Mouse (Mus musculus) lung, embryonic 14.5 days (tissue): ENCODE measurements around the gene Plaur. TPM values are rescaled to one million over a fixed set of nuclear protein-coding genes. Genes with fewer than 3 reads are reported as not detected.
"Not testable (repeated sequence)": the region's sequence is repeated elsewhere in the genome, so short reads cannot be mapped to it uniquely, and the experiment has no call there.

Source experiments
- ATAC-seq: fragments of 200-750 bp; cut with Nextera tagmentation; 2 replicates; pipeline ENCODE4 v1.8.0; 2017; ENCODE audit warnings: mild to moderate bottlenecking, moderate TSS enrichment, moderate library complexity; ENCODE audit not compliant: insufficient read depth
- DNase-seq: peaks from one replicate; pipeline ENCODE4 v3.0.0-alpha.2; 2015
- H3K27ac ChIP-seq: fragments of 300-500 bp; sonication (generic); 2 replicates; pipeline ENCODE4 v1.5.1; 2014; ENCODE audit warnings: low read depth, mild to moderate bottlenecking, moderate library complexity
- H3K27me3 ChIP-seq: fragments of 300-500 bp; sonication (generic); 2 replicates; pipeline ENCODE4 v1.6.1; 2014; ENCODE audit warnings: low read length, control low read depth; ENCODE audit not compliant: insufficient read depth
- H3K36me3 ChIP-seq: fragments of 300-500 bp; sonication (generic); 2 replicates; pipeline ENCODE4 v1.6.1; 2014; ENCODE audit warnings: control low read depth; ENCODE audit not compliant: insufficient read depth
- H3K4me1 ChIP-seq: fragments of 300-500 bp; sonication (generic); 2 replicates; pipeline ENCODE4 v1.6.1; 2014; ENCODE audit warnings: antibody characterized with exemption, control low read depth; ENCODE audit not compliant: insufficient read depth
- H3K4me2 ChIP-seq: fragments of 300-500 bp; sonication (generic); 2 replicates; pipeline ENCODE4 v1.6.1; 2014; ENCODE audit warnings: mild to moderate bottlenecking
- H3K4me3 ChIP-seq: fragments of 300-500 bp; sonication (generic); 2 replicates; pipeline ENCODE4 v1.5.1; 2014; ENCODE audit warnings: low read depth, low read length
- H3K9ac ChIP-seq: fragments of 300-500 bp; sonication (generic); 2 replicates; pipeline ENCODE4 v1.6.1; 2014
- H3K9me3 ChIP-seq: fragments of 300-500 bp; sonication (generic); 2 replicates; pipeline ENCODE4 v1.6.1; 2016; ENCODE audit warnings: low read depth, low read length, control low read depth
- CTCF ChIP-seq: IDR thresholded peaks from 2 replicates; pipeline ENCODE4 v1.5.1; 2016; ENCODE audit warnings: antibody characterized with exemption, low read depth
- WGBS: fragments of 180-500 bp; shearing (Covaris S2); extraction: QIAGEN DNeasy Blood & Tissue Kit; methylation state at CpG from one replicate; pipeline ENCODE4 v1.1.7; 2014; 5-methylcytosine and 5-hydroxymethylcytosine counted together
- polyA plus RNA-seq: library from polyadenylated mRNA; unstranded; fragments of >200 nt; fragmentation: Nextera tagmentation; extraction: Ambion mirVana; gene quantifications from 2 replicates; pipeline ENCODE4 v1.2.1, GENCODE M21; 2014

Plaur gene
- polyA plus RNA-seq, 1 experiment from 2014 or later, result 18.1 TPM

- no peak for ATAC-seq
- 92% methylated on average over 2 of the region's 2 CpGs for WGBS
- H3K4me2 ChIP-seq, result no peak overlapping the region
These were observed 17.4 kb downstream of the Plaur start for GRCm38 (mm10) chr7:24479685-24480084.

GRCm38 (mm10) chr7:24480121-24480941 lies 18.0 kb downstream of the Plaur start:
- ATAC-seq, result no peak
- 43% methylated on average over 18 of the region's 18 CpGs for WGBS
- Histone ChIP-seq H3K27ac (no peak overlapping the region), H3K36me3 (no peaks in the 10 kb centered on the region), H3K27me3 (peaks cover 29% of the 10 kb centered on the region), H3K4me1 (no peaks in the 10 kb centered on the region; the same call in 1 of the 2 replicates), H3K4me2 (peak overlapping the region; percentile 7; the same call in 1 of the 2 replicates), H3K9me3 (no peaks in the 10 kb centered on the region), H3K4me3 (no peak overlapping the region), H3K9ac (no peak overlapping the region)
- TF ChIP-seq CTCF, result no peak
- DNase-seq, result no peak

More at GRCm38 (mm10) chr7:24479685-24480084, 17.4 kb downstream of the Plaur start:
- peaks cover 29% of the 10 kb centered on the region for H3K27me3 ChIP-seq
- H3K4me3 ChIP-seq, result no peak overlapping the region
- TF ChIP-seq CTCF, result no peak
- 0 out of 2 replicates have a peak, but pooled peaks cover 4% of the 10 kb centered on the region for H3K36me3 ChIP-seq
- H3K27ac ChIP-seq, result no peak overlapping the region
- H3K9me3 ChIP-seq, result no peaks in the 10 kb centered on the region
- H3K4me1 ChIP-seq, result no peaks in the 10 kb centered on the region; the same call in 1 of the 2 replicates
- no peak overlapping the region for H3K9ac ChIP-seq
- no peak for DNase-seq

DNA sequence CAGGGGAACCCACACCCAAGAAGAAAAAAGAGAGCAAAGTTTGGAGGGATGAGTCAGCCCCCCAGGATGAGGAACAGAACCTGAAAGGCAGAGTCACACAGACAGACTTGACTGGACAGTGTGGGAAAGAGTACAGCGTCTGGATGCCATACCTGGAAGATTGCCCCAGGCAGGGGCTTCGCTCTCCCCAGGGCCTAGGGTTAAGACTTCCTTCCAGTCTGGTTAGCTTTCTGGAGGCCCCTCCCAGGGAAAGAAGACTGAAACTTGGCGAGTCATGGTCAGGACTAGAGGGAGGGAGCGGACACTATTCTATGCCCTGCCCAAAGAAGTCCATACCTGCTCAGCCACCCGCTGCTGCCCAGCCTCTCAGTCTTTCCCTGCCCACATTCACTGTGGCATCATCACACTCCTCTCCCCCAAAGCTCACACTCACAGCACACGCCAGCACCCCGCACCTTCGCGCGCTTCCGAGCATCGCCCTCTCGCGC lies 18.7 kb downstream of the Plaur start:
- peak; percentile 23 for ATAC-seq
- WGBS, result 12% methylated on average over 14 of the region's 14 CpGs
- H3K4me3 ChIP-seq, result peak overlapping the region; percentile 60
- no peaks in the 10 kb centered on the region for H3K9me3 ChIP-seq
- H3K4me2 ChIP-seq, result peak overlapping the region; percentile 98
- H3K36me3 ChIP-seq, result no peaks in the 10 kb centered on the region
- no peak overlapping the region for H3K27ac ChIP-seq
- no peak for TF ChIP-seq CTCF
- H3K27me3 ChIP-seq, result peaks cover 29% of the 10 kb centered on the region
- H3K4me1 ChIP-seq, result no peaks in the 10 kb centered on the region; the same call in 1 of the 2 replicates
- no peak overlapping the region; the same call in 1 of the 2 replicates for H3K9ac ChIP-seq
- DNase-seq, result no peak

GRCm38 (mm10) chr7:24481474-24482207 lies 19.4 kb downstream of the Plaur start, which contains the start of gene Cadm4:
TSS of gene Cadm4 (plus strand) at chr7:24482023.
- Histone ChIP-seq H3K36me3 (no peaks in the 10 kb centered on the region), H3K4me1 (no peaks in the 10 kb centered on the region; the same call in 1 of the 2 replicates), H3K4me3 (peak within 1 kb of the TSS; percentile 60), H3K27me3 (peaks cover 29% of the 10 kb centered on the region), H3K27ac (no peak within 1 kb of the TSS), H3K9me3 (no peaks in the 10 kb centered on the region), H3K4me2 (peak within 1 kb of the TSS; percentile 98), H3K9ac (peak within 1 kb of the TSS; percentile 52)
- WGBS, result under 1% methylated on average over 71 of the region's 83 CpGs
- peak; percentile 79 for ATAC-seq
- peak; percentile 88 for DNase-seq
- no peak for TF ChIP-seq CTCF

- no peak for TF ChIP-seq CTCF
- peak overlapping the region; percentile 98 for H3K4me2 ChIP-seq
- no peaks in the 10 kb centered on the region; the same call in 1 of the 2 replicates for H3K4me1 ChIP-seq
- DNase-seq, result no peak
- no peaks in the 10 kb centered on the region for H3K9me3 ChIP-seq
- H3K27ac ChIP-seq, result no peak overlapping the region
- ATAC-seq, result peak; percentile 20; the same call in 1 of the 2 replicates
- H3K27me3 ChIP-seq, result peaks cover 29% of the 10 kb centered on the region
- H3K4me3 ChIP-seq, result peak overlapping the region; percentile 60
- WGBS, result 1% methylated on average over 35 of the region's 38 CpGs
- H3K36me3 ChIP-seq, result no peaks in the 10 kb centered on the region
- peak overlapping the region; percentile 52 for H3K9ac ChIP-seq
These were observed 20.1 kb downstream of the Plaur start for GRCm38 (mm10) chr7:24482208-24483020.

DNA sequence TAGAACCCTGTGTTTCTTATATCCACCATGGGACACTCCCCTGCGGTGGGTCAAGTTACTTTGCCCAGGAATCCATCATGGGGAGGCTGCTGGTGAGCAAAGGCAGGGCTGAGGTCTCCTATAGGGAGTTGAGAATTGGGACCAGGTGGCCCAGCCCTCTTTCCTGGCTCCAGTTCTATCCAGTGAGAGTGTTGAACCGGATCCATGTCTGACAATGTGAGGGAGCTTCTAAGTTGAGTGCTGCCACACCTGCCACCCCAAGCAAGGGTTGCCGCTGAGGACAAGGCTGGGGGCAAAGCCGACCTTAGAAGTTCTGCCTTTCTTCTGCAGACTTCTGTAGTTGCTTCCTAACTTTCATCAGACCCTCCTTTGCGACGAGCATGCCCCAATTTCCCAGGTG lies 21.0 kb downstream of the Plaur start:
- H3K27ac ChIP-seq, H3K4me3 ChIP-seq, H3K36me3 ChIP-seq, ATAC-seq, DNase-seq, H3K9ac ChIP-seq, H3K9me3 ChIP-seq, H3K4me2 ChIP-seq, H3K4me1 ChIP-seq: not testable (repeated sequence)
- 38% methylated on average over 6 of the region's 6 CpGs for WGBS
- peaks cover 29% of the 10 kb centered on the region for H3K27me3 ChIP-seq
